Mouse (Mus musculus): ENCODE measurements around the gene Rgl1.

The Rgl1 gene

DNA sequence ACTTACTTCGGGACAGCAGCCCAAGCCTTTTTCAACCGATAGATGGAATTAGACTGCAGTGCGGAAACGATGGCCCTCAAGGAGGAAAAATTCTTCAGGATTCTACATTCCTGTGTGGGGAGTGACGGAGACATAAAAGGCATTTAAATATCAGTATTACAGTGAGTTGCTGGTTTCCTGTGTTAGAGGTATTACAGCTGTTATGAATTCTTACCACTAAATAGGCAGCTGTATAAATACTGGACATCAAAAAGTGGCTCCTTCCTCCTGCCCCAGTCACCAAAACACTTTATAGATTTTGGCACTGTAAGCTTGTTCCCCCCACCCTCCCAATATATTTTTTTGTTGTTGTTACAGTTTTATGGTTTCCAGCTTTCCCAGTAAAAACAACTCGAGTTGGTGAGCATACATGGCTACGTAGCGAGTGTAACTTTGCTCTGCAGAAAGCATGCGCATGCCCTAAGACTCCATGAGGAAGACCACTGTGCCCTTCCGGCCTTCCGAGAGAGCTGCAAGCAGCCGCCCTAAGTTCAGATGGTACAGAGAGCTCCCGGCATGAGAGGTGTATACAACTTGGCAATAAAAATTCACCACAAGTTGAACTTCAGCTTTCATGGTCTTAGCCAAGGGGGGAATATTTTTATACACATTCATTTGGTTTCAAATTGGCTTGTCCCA lies 217.0 kb downstream of the Rgl1 start:
- DNase-seq (ENCODE audit: low read depth) = no peak

DNA sequence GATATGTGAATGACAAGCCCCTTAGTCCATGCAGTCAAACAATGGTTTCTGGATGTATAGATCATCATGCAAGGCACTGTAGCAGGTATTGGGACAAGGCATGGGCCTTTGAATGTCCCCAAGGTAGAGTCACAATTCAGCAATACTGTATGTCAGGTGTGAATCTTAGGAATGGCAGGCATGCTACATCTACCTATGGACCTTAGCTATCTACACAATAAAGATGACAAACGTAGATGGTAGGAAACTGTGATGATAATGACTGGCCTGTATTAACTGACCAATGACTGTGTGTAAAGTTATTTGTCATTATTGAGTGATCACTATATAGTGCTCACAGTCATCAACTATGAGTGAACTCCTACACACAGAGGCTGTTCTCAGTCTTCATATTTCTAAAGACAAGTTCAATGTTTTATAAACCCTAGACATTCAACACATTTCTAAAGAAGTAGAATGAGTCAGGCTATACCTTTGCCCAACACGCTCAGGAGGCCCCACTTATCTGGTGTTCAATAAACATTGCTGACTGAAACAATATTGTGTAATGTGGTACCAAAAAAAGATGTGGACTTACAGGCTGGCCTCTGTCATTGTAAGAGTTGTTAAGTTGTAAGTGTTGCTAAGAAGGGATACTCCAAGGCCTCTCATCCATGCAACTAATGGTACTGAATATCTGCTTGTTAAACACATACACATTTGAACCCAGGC lies 222.5 kb downstream of the Rgl1 start:
- DNase-seq (ENCODE audit: low read depth) = no peak

DNA sequence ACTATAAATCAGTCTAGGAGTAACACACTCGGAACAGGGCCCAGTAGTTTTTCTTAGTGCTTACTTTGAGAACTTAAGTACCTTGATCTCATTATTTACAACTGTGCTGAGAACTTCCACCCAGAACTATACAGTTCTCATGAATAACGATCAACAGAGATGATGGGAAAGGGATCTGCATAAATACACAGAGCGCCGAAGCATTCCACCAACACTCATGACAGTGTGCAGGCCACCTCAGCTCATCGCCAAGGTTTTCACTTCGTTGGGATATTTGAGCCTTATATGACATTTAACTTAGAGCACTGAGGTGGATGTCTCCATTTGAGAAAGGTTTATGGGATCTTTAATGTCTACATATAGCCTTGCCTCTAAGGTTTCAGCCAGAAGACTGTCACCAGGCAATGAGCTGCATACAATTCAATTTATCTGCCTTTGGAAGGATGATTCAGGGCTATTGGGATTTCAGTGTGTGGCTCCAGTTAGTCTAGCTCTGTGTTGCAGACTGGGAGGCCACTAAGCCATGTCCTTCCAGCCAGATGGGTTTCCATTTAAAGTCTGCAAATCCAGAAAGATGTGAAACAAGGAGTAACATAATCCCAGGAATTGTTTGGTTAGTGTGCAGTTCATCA lies 223.3 kb downstream of the Rgl1 start:
- no peak for DNase-seq (ENCODE audit: low read depth)

DNA sequence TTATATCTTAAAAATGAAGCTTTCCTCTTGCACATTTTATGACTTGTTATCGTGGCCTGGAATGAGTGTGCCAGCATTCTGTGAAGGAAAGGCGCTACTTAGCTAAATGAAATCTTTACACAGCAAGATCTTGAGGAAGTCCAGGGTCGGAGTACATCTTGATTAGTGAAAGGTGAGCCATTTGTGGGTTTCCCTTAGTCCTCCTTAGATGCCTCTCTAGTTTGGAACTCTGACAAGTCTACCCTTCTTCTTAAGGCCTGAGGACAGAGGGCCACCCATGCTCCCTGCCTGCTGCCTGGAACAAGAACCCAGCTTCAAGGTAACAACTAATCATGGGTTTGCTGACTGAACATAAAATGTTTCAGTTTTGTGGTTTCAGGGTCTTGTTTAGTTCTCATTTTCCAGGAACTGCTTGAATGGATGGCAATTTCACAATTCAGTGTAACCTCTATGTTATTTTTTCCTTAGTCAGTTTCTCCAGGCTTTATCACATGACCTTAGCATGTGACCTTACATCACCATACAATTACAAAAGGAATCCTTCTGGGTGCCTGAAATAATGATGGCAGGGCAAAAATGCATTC lies 225.8 kb downstream of the Rgl1 start:
- DNase-seq (ENCODE audit: low read depth) = no peak

DNA sequence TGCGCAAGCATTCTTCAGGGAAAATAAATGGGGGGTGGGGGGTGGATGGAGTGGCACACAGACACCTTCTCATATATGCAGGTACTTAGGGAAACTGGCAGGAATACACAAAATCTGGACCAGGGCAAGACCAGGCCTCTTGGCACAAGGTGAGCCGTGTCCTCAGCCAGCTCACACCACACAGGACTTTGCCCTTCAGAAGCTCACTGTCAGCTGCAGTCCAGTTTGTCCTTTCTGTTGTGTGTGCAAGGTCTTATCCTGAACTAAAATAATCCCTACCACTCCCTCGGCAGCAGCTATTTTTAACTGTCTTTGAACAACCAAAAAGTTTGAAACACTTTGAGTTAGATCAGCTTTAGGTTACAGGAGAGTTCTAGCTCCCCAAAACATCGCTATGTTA lies 227.3 kb downstream of the Rgl1 start:
- no peak for DNase-seq (ENCODE audit: low read depth)

DNA sequence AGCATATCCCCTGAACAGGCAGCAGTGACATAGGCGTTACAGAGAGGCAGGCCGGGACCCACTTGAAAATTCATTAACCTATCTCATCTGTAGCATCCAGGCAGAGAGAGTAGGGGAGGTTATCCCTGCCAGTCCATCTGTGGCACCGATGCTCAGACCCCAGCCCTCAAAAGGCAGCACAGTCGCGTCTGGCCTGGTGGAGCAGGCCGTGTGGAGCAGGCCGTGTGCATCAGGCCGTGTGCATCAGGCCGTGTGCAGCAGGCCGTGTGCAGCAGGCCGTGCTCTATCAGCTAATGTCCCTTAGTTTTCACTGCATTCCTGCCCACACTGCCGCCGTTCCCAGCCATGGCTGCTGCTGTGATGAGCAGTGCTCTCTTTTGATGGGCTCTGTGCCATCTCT lies 229.0 kb downstream of the Rgl1 start:
- DNase-seq (ENCODE audit: low read depth) = no peak

DNA sequence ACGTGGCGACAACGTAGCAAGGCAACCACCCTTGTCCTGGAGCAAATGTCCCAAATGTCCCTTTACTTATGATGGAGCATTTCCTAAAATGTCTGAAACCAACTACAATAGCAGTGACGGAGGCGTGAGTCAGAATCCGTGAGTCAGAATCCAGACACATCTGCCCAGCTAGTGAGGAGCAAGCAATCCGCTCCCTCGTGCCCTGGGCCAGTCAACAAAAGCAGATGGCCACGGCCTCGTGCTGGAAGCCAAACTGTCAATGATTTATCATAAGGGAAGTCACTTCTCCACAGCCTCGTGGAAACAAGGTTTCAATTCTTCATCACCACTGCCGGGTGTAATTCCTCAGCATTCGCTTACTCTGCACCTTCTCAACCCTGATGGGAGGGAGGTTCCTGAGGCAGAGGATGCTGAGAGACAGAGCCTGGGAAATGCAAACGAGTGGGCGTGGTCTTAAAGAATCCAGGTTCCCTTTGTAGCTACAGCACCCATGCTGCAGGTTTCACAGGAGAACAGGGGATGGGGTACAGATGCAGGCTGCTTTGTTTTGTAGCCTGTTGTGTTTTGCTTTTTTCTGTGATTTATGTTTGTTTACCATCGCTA lies 229.6 kb downstream of the Rgl1 start:
- DNase-seq (ENCODE audit: low read depth) = no peak

DNA sequence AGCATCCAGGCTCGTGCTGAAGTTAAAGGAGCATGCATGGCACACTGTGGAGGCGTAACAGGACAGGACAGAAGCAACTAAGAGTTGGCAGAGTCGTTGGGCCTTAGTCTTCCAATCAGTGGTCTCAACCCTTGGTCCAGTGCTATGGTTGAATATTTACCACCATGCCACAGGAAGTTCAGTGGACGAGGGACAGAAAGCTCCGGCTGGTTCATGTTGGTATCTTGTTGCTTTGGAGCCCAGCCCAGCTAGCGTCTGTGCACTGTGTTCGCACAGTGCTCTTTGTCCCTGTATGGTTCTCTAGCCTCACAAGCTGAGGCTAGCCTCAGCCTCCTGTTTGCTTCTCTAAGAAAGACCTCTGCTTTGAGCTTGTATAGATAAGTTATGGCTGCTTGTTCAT lies 231.6 kb downstream of the Rgl1 start:
- DNase-seq (ENCODE audit: low read depth) = no peak

DNA sequence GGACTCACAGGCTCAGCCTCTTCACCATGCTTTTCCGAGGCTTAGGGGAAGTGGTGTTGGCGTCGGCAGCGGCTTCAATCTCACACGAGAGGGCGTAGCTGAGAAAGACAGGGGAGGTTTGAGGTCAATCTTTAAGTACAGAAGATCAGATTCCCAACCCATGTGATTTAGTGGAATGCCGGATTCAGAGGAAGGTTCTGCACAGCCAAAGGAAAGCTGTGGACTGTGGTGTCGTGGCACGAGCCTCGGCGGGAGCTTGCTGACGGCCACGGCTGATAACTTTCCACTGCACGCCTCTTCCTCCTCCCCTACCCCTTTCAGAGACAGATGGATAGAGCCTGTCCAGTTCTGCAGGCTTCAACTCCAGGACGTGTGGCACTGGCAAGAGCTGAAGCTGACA lies 234.7 kb downstream of the Rgl1 start:
- no peak for DNase-seq (ENCODE audit: low read depth)

DNA sequence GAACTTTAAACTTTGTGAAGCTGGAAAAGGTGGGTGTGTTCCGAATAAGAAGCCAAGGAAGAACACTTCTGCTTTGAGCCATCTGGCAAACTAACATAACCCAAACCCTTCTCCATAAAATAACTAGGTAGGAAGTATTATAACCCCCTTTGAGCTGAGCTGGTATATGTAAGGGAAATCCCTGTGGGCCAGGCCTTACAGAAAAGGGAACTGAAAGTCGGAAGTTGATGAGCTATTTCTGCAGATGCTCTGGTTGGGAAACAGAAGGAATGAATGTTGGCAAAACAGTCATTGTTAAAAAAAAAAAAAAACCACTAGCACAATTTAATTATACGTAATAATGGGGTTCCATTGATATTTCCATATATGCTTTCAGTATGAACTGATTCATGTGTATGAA lies 237.4 kb downstream of the Rgl1 start:
- DNase-seq (ENCODE audit: low read depth) = no peak

DNA sequence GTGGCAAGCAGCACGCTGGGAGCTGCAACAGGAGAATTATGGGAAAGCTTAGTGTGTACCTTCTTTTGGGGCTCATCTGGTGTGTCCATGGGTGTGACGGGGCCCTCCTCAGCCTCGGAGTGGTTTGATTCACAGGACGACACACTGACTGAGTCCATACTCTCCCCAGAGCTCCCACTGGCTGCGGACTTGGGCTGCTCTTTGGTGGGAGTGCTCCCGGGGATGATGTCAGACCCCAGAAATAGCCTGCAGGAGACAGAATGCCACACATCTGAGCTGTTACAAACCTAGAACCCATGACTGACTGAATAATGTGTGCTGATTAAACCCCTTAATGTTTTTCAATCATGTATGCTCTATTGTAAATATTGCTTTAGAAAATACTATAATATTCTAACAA lies 237.9 kb downstream of the Rgl1 start:
- DNase-seq (ENCODE audit: low read depth) = no peak

DNA sequence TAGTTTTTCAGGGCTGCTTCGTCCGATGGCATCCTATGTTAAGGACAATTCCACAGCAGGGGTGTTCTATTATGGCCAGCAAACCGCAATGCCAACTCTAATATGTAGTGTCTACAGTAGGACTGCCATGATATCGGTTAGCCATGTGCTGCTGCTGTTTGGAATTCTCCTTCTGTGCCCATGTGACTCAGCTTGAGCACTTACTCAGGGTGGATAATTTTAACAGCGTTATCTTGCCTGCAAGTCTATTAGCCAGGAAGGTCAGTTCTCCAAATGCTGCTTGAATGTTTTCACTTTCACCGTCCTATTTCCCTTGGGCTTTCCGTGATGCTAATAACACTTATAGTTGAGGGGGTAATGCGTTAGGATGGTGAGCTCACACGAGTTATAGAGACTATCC lies 240.0 kb downstream of the Rgl1 start:
- DNase-seq (ENCODE audit: low read depth) = no peak

DNA sequence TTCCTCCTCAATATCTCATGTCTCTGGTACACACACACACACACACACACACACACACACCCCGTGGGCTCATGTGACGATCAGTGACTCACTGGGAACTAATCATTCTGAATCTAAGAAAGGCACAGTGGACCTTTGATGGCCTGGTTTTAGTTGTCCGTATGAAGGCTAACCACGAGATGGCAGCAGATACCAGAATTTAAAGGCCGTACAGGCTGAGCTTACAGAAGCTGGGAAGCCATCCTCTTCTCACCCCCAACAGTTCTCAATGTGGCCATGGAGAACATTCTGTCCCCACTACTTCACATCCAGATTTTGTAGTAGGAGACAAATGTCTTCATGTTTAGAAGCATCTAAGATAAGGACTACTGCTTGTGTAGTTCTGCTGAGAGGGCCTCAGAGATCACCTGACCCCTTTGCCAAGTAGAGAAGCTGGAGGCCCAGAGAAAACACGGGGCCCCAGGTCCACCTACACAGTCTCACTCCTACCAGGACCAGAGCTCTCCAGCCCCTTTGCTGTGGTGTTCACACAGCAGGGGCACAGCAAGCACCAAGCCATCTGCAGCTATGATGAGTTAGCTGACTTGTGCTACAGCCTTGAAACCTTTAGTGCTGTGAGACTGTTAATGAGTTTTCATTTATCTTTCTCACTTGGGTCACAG lies 241.0 kb downstream of the Rgl1 start:
- DNase-seq (ENCODE audit: low read depth) = peak; percentile 77

DNA sequence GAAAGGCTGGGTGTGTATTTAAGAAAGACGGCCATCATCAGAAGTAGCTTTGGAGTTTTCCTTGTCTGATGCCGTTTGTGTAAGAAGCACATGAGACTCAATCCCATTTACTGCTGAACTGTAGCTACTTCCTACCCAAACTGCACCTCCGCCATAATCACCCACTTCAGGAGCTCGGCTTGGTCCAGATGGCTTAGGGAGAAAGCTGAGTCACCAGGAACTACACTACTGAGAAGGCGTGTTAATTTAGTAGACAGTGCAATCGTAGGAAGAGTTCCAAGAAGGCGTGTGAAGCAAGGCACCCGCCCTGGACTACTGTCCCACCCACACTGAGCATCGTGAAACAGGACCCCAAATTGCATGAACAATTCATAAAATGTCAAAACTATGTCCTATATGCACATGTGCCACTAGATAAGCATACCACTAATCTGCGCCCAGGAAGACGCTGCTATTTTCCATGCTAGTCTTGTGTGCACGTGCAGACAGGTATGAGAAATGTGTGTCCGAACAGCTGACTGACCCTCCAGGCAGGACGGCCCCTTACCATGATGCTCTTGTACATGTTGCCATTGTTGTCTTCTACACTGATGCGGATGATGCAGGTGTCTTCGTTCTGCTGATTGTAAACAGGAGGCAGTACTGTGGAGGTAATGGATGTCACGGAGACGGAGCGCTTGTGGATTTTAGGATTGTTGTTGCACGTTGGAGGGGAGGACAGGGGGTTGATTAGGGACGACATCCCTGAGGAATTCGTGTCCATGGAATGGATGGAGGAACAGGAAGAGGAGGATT lies 241.9 kb downstream of the Rgl1 start:
- no peak for DNase-seq (ENCODE audit: low read depth)

DNA sequence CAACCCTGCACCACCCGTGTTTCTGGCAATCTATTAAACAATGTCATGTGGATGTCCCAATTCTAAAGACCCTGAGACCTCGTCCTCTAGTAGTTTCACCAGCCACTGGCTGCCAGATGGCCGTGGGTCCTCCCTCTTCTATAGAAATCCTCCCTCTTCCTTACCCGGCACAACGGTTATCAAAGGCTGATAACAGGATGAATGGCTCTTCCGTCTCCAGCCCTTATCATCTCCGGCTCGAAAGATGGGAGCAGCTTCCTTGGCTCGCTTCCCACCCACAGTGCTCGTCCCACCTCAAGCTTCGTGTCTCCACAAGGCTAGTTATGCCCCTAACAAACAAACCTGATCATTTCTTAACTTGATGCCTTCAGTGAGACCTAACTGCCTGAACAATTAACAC lies 242.9 kb downstream of the Rgl1 start:
- DNase-seq (ENCODE audit: low read depth) = no peak

DNA sequence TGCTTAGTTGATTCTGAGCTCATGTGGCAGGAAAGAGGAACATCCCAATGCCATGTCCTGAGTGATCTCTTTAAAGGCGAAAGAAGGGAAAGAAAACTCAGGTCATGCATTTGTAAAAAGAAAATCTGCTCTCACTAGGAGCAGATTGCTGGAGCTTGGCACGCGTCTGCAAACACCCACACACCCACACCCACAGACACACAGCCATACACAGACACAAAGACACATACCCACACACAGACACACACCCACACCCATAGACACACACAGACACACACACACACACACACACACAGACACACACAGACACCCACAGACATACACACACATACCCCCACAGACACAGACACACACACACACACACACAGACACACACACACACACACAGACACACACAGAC lies 243.9 kb downstream of the Rgl1 start:
- no peak for DNase-seq (ENCODE audit: low read depth)

DNA sequence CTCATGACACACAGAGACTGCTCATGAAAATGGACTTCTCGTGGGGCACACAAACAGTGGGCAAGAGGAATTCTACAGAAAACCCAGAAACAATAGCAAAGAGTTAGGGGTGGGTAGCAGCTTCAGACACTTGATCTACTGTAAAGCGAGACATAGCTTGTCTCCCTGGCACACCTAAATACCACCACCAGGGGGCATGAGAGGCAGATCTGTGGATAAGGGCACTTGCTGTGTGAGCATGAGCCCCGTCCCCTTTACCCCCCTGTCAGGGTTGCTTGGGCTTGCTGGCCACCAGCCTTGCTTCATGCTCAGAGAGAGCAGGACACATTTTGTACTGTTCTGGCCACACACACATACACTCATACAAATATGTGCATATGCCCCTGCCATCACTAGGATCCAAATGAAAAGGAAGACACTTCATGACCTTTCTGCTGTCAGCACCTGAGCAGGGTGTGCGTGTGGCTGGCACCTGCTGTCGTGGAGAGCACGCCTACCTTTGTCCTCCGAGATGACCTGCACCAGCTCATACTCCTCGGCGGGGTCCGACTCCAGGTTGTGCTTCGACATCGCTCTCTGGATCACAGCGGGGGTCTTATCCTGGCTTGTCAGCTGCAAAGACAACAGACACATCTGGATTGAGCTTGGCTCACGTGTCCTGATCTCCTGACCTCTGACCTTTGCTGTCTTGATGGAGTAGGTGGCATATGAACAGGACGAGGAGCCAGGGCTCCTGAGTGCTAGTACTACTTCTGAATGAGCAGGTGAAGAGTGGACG lies 245.2 kb downstream of the Rgl1 start:
- no peak for DNase-seq (ENCODE audit: low read depth)

DNA sequence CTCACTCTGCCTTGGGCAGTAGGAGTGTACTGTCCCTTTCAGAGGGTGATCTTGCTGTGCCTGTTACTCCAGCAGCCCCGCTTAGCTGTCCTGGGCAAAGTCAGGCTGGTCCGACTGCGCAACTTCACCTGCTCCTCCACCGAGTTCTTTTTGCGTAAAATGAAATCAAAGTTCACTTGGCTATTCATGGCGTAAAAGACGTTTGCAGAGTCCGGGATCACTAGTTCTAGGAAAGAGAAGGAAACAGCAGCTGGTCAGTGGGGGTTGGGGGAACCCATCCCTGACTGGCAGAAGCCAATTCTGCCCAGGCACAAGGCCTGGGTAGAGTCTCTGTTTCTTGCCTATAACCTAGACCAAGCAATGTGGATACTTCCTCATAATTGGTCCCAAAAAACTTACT lies 247.2 kb downstream of the Rgl1 start:
- DNase-seq (ENCODE audit: low read depth) = no peak

DNA sequence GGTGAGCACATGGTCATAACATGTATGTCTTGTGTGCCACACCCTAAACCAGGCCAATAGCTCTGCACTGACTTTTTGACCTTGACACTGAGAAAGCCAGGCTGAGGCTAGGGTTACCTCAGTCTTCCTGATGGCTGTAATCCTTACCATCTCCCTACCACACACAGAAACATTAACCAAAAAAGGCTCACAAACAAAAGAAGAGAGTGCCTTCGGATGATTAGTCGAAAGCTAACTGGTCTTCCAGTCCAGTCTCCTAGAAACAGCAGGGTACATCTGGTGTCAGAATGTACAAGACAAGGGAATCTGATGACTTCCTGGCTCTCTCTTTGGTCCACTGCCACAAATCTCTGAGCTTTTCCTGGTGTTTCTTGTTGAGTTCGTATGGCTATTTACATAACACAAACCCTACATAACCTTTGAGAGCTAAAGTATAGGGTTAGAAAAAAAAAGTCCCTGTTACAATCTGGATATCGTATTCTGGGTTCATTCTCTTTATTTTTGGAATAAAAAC lies 249.0 kb downstream of the Rgl1 start:
- no peak for DNase-seq (ENCODE audit: low read depth)

DNA sequence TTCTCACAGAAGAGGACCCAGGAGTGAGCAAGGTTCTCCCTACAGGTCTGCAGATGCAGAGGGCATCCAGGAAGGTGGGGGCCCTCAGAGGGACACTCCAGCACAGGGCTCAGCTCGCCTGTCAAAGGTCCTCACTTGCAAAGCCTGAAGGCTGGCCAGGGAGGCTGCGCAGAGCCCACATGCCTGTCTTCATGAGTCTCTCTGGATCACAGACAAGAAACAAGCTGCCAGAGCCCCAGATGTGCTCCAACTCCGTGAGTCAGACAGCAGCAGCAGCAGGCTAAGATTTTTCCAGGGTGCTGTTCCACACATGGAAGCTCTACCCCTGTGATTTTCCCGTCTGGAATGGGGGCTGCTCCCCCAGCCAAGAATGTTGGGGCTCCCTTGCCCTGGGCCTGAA lies 251.9 kb downstream of the Rgl1 start:
- DNase-seq (ENCODE audit: low read depth) = no peak
